Mouse (Mus musculus) heart, adult 11 months (tissue): ENCODE data around the gene Acss2.

ENCODE experiments used
- DNase-seq: peaks from one replicate; pipeline ENCODE4 v3.0.0; 2022

Acss2 gene

GRCm38 (mm10) chr2:155630590-155631416 lies 113.1 kb downstream of the Acss2 start:
- DNase-seq = no peak

- DNase-seq = no peak
These were observed 114.6 kb downstream of the Acss2 start for GRCm38 (mm10) chr2:155632138-155632936.

GRCm38 (mm10) chr2:155633121-155633520 lies 115.4 kb downstream of the Acss2 start:
- DNase-seq = no peak

DNA sequence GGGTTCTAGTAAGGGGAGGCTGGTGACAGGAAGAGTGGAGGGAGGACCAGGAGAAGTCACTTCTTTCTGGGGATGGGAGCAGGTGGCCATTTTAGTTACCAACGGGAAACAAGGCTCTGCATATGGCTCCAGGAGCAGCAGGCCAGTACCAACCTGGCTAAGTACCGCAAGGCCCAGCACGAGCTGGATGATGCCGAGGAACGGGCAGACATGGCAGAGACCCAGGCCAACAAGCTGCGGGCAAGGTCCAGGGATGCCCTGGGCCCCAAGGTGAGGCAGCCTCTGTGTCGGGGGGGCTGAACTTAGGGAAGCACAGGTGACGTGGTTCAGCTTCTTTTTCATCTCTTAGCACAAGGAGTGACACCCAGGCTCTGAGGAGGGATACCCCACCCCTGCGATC lies 116.0 kb downstream of the Acss2 start:
- DNase-seq = no peak

DNA sequence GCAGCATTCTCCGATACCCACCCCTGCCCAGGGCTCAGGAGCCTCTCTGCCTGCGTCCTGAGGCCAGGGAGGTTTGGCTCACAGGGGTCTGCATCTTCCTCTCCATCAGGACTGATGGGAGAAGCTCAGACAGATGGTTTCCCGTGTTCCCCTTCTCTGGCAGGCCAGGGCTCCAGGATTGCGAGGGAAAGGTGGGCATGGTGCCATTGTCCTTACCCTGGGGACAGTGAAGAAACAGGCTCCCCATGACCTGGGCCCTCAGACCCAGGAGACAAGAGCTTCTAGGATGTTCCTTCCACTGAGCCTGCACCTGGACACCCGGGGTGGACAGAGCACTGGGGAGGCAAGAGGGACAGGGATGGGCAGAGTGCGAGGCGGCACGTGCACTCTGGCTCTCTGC lies 116.8 kb downstream of the Acss2 start:
- peak; percentile 92 for DNase-seq
